Mouse (Mus musculus): ENCODE data around the gene Snrnp25.

Gene Snrnp25

GRCm38 (mm10) chr11:32223297-32223967, 18.2 kb downstream of the Snrnp25 start:
- DNase-seq (ENCODE audit: extremely low read depth, low read depth) = no peak

GRCm38 (mm10) chr11:32224468-32225139, 19.4 kb downstream of the Snrnp25 start:
- no peak for DNase-seq (ENCODE audit: extremely low read depth, low read depth)

- no peak for DNase-seq (ENCODE audit: extremely low read depth, low read depth)
Measured at GRCm38 (mm10) chr11:32225222-32226104, 20.2 kb downstream of the Snrnp25 start.

GRCm38 (mm10) chr11:32226124-32226871, 21.1 kb downstream of the Snrnp25 start, which contains the start of gene Mpg:
Gene Mpg, plus strand, starts transcription at chr11:32226505.
- DNase-seq (ENCODE audit: extremely low read depth, low read depth) = peak; percentile 53

- DNase-seq (ENCODE audit: extremely low read depth, low read depth) = no peak
Measured at GRCm38 (mm10) chr11:32227041-32227440, 21.8 kb downstream of the Snrnp25 start.

GRCm38 (mm10) chr11:32227555-32227954, 22.3 kb downstream of the Snrnp25 start:
- no peak for DNase-seq (ENCODE audit: extremely low read depth, low read depth)

- no peak for DNase-seq (ENCODE audit: extremely low read depth, low read depth)
Measured at GRCm38 (mm10) chr11:32228292-32228845, 23.2 kb downstream of the Snrnp25 start.

- no peak for DNase-seq (ENCODE audit: extremely low read depth, low read depth)
Measured at GRCm38 (mm10) chr11:32230220-32230619, 25.0 kb downstream of the Snrnp25 start.

- no peak for DNase-seq (ENCODE audit: extremely low read depth, low read depth)
Measured at GRCm38 (mm10) chr11:32231125-32231524, 25.9 kb downstream of the Snrnp25 start.

GRCm38 (mm10) chr11:32232848-32233247, 27.6 kb downstream of the Snrnp25 start:
- no peak for DNase-seq (ENCODE audit: extremely low read depth, low read depth)

- no peak for DNase-seq (ENCODE audit: extremely low read depth, low read depth)
Measured at GRCm38 (mm10) chr11:32233895-32234294, 28.7 kb downstream of the Snrnp25 start.

- DNase-seq (ENCODE audit: extremely low read depth, low read depth) = no peak
Measured at GRCm38 (mm10) chr11:32234816-32235485, 29.7 kb downstream of the Snrnp25 start.

GRCm38 (mm10) chr11:32235646-32236045, 30.4 kb downstream of the Snrnp25 start:
- DNase-seq (ENCODE audit: extremely low read depth, low read depth) = no peak

GRCm38 (mm10) chr11:32236132-32236531, 30.9 kb downstream of the Snrnp25 start:
- DNase-seq (ENCODE audit: extremely low read depth, low read depth) = no peak

GRCm38 (mm10) chr11:32236712-32237410, 31.6 kb downstream of the Snrnp25 start:
- no peak for DNase-seq (ENCODE audit: extremely low read depth, low read depth)

- DNase-seq (ENCODE audit: extremely low read depth, low read depth) = no peak
Measured at GRCm38 (mm10) chr11:32237411-32237795, 32.2 kb downstream of the Snrnp25 start.

GRCm38 (mm10) chr11:32238093-32238860, 33.1 kb downstream of the Snrnp25 start:
- DNase-seq (ENCODE audit: extremely low read depth, low read depth) = no peak

- no peak for DNase-seq (ENCODE audit: extremely low read depth, low read depth)
Measured at GRCm38 (mm10) chr11:32241391-32241790, 36.2 kb downstream of the Snrnp25 start.

GRCm38 (mm10) chr11:32242209-32242608, 37.0 kb downstream of the Snrnp25 start:
- no peak for DNase-seq (ENCODE audit: extremely low read depth, low read depth)

Data from MEL-GATA-1-ER (cell line).